Mouse (Mus musculus): ENCODE measurements around the gene Lmntd1. TPM values are rescaled to one million over a fixed set of nuclear protein-coding genes. Genes with fewer than 3 reads are reported as not detected.

The Lmntd1 gene
- not detected for polyA plus RNA-seq (2017; shearing (Covaris generic))

GRCm38 (mm10) chr6:145614219-145614618 lies at the start of gene Lmntd1:
Gene Lmntd1, minus strand, starts transcription at chr6:145614319.

GRCm38 (mm10) chr6:145615666-145616210 lies 1.6 kb upstream of the Lmntd1 start, which contains the start of gene Tuba3b:
Gene Tuba3b, plus strand, starts transcription at chr6:145615757.

Other genes starting within 250 kb of the Lmntd1 start
- not detected for gene Tuba3b, start 1.4 kb upstream of the Lmntd1 start, polyA plus RNA-seq (2017; shearing (Covaris generic))
- 0.25 TPM for gene Rassf8, start 132.4 kb upstream of the Lmntd1 start, polyA plus RNA-seq (2017; shearing (Covaris generic))